Mouse (Mus musculus): ENCODE results near the gene Kcnq1.

Gene Kcnq1

DNA sequence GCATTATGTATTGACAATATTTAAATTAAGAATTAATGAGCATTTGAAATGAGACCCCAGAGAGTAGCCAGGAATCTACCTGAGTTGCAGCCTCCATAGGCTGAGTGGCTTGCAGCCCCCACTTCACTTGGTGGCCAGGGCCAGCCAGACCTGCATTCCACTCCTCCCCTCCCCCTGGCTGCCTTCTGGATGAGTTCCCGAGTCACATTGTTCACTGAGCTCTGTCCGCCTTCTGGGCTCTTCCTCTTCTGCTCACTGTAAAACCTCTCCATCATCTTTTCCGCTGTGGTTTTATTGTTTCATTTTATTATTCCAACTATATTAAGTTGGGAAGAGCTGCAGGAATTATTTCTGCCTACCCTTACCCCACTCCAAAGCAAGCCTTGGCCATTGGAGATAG lies 204.1 kb downstream of the Kcnq1 start:
- Histone ChIP-seq H3K9me3 (ENCODE audit: low read length) (peaks cover 6% of the 10 kb centered on the region; the same call in 1 of the 2 replicates), H3K27me3 (ENCODE audit: insufficient read depth, low read length) (peaks cover 92% of the 10 kb centered on the region), H3K4me1 (replicated peaks; ENCODE audit: low read depth, low read length) (no peaks in the 10 kb centered on the region; the same call in 1 of the 2 replicates), H3K36me3 (ENCODE audit: insufficient read depth, low read length) (no peaks in the 10 kb centered on the region), H3K4me3 (replicated peaks; ENCODE audit: low read length) (no peak overlapping the region)
- no peak for TF ChIP-seq NANOG (IDR thresholded peaks at IDR 0.05; ENCODE audit: borderline replicate concordance, low read length)
- TF ChIP-seq CTCF (conservative IDR thresholded peaks at IDR 0.05; ENCODE audit: low read length) = no peak
- TF ChIP-seq POU5F1 (IDR thresholded peaks at IDR 0.05; ENCODE audit: borderline replicate concordance, low read length) = no peak

DNA sequence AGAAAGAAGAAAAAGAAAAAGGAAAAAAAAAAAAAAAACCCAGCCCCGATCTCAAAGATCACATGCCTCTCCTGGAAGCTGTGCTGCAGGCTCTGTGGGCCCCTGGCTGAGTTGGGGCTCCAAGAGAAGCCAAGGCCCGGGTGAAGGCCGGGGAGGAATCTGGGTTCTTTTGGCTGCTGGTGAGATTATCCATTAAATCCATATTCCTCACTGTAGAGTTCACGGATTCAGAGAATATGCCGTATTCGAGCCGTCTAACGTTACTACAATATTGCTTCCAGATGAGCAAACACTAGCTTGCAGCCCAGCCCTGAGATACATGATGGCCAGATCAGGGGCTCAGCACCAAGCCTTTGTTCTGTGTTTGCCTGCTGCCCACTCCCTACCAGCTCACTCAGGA lies 204.7 kb downstream of the Kcnq1 start:
- Histone ChIP-seq H3K4me1 (replicated peaks; ENCODE audit: low read depth, low read length) (no peaks in the 10 kb centered on the region; the same call in 1 of the 2 replicates), H3K9me3 (ENCODE audit: low read length) (peaks cover 6% of the 10 kb centered on the region; the same call in 1 of the 2 replicates), H3K4me3 (replicated peaks; ENCODE audit: low read length) (no peak overlapping the region), H3K27me3 (ENCODE audit: insufficient read depth, low read length) (peaks cover 91% of the 10 kb centered on the region), H3K36me3 (ENCODE audit: insufficient read depth, low read length) (no peaks in the 10 kb centered on the region)
- TF ChIP-seq POU5F1 (IDR thresholded peaks at IDR 0.05; ENCODE audit: borderline replicate concordance, low read length) (no peak), CTCF (conservative IDR thresholded peaks at IDR 0.05; ENCODE audit: low read length) (no peak), NANOG (IDR thresholded peaks at IDR 0.05; ENCODE audit: borderline replicate concordance, low read length) (no peak)

DNA sequence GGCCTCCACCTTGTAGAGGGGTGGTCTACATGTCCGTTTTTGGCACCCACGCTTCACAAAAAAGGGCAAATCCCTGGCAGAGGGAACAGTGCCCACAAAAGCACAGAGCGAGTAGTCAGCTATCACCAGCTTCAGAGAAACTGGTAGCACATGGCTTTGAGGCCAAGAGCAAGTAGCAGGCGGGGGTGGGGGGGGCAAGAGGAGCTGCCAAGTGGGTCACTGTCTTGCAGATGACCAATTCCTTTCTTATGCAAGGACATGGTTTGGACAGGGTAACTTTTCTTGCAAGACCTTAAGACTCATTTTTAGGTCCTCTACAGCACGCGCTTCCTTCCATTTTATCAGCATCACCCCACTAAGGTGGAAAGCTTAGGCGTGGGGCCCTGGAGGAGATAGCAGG lies 205.3 kb downstream of the Kcnq1 start:
- no peak for TF ChIP-seq POU5F1 (IDR thresholded peaks at IDR 0.05; ENCODE audit: borderline replicate concordance, low read length)
- no peak for TF ChIP-seq NANOG (IDR thresholded peaks at IDR 0.05; ENCODE audit: borderline replicate concordance, low read length)
- TF ChIP-seq CTCF (conservative IDR thresholded peaks at IDR 0.05; ENCODE audit: low read length) = no peak
- H3K9me3 ChIP-seq (ENCODE audit: low read length) = peaks cover 6% of the 10 kb centered on the region; the same call in 1 of the 2 replicates
- no peaks in the 10 kb centered on the region for H3K4me1 ChIP-seq (replicated peaks; ENCODE audit: low read depth, low read length)
- no peak overlapping the region for H3K4me3 ChIP-seq (replicated peaks; ENCODE audit: low read length)
- H3K27me3 ChIP-seq (ENCODE audit: insufficient read depth, low read length) = peaks cover 90% of the 10 kb centered on the region
- no peaks in the 10 kb centered on the region for H3K36me3 ChIP-seq (ENCODE audit: insufficient read depth, low read length)

DNA sequence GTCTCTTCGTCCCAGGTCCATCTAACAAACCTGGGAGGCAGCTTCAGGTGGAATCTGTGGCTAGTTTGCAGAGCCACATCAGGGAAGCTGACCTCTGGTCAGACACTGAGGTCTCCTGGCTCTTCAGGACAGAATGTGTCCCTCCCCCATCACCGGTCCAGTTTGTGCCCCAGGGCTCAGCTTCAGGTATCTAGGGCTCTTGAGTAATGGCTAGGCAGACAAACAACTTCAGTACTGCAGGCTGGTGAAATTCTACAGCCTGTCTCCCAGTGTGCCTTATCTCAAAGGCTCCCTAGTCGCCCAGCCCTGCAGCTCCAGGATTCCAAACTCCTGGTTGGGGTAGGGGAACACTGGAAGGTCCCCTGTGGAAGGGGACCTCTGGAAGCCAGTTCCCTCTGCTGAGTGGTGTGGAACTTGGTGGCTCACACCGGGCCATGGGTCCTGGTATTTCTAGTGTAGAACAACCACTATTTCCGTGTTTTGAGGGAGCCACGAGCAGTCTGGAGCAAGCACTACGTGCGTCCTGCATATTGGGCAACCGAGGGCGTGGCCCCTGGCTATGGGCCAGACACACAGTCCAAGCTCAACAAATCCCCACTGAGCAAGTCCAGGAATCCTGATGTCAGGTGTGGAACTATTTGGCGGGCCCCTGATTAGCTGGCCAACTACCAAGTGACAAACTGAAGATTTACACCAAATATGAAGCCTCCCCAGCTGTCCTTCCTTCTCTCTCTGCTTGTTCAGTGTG lies 207.6 kb downstream of the Kcnq1 start:
- peaks cover 6% of the 10 kb centered on the region; the same call in 1 of the 2 replicates for H3K9me3 ChIP-seq (ENCODE audit: low read length)
- H3K4me1 ChIP-seq (replicated peaks; ENCODE audit: low read depth, low read length) = no peaks in the 10 kb centered on the region
- TF ChIP-seq CTCF (conservative IDR thresholded peaks at IDR 0.05; ENCODE audit: low read length) (no peak), NANOG (IDR thresholded peaks at IDR 0.05; ENCODE audit: borderline replicate concordance, low read length) (no peak), POU5F1 (IDR thresholded peaks at IDR 0.05; ENCODE audit: borderline replicate concordance, low read length) (no peak)
- no peaks in the 10 kb centered on the region for H3K36me3 ChIP-seq (ENCODE audit: insufficient read depth, low read length)
- peaks cover 94% of the 10 kb centered on the region for H3K27me3 ChIP-seq (ENCODE audit: insufficient read depth, low read length)
- H3K4me3 ChIP-seq (replicated peaks; ENCODE audit: low read length) = no peak overlapping the region

DNA sequence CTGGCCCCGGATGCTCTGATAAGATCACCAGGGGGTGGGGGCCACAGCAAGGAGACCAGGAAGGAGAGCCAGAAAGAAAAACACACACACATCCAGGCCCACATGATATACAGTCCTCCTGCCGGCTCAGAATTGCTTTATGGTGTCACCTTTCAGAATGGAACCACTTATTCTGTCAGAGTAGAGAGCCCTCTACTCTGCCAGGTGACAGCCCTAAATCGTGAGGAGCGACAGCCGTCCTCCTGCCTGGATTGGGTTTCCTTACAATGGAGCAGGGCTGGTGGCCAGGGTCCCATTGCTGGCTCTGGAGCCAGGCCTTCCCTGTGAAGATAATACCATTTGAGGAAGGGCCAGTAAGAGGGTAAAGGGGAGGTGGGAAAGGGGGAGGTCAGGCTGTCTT lies 212.3 kb downstream of the Kcnq1 start:
- H3K27me3 ChIP-seq (ENCODE audit: insufficient read depth, low read length) = peaks cover 93% of the 10 kb centered on the region
- H3K4me1 ChIP-seq (replicated peaks; ENCODE audit: low read depth, low read length) = no peaks in the 10 kb centered on the region
- H3K4me3 ChIP-seq (replicated peaks; ENCODE audit: low read length) = no peak overlapping the region
- no peak for TF ChIP-seq NANOG (IDR thresholded peaks at IDR 0.05; ENCODE audit: borderline replicate concordance, low read length)
- no peak for TF ChIP-seq POU5F1 (IDR thresholded peaks at IDR 0.05; ENCODE audit: borderline replicate concordance, low read length)
- no peak for TF ChIP-seq CTCF (conservative IDR thresholded peaks at IDR 0.05; ENCODE audit: low read length)
- H3K36me3 ChIP-seq (ENCODE audit: insufficient read depth, low read length) = no peaks in the 10 kb centered on the region
- H3K9me3 ChIP-seq (ENCODE audit: low read length) = peaks cover 4% of the 10 kb centered on the region; the same call in 1 of the 2 replicates

DNA sequence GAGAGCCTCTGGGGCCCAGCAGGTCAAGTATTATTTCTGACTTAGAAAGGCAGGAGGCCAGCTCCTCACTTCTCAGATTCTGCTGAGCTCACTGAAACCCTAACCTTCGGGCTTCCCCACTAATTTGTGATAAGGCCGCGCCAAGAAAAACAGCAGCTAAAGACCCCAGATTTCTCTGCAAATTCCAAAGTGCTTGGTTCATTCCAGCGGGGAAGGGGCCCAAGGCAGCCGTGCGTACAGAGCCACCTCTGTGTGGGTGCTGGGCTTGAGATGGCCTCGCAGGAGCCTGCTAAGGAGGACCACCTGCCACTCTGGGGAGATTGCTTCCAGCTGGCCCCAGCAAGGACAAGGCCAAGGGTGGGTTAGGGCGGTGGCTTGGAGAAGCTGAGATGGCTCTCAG lies 214.2 kb downstream of the Kcnq1 start:
- TF ChIP-seq CTCF (conservative IDR thresholded peaks at IDR 0.05; ENCODE audit: low read length) (no peak), NANOG (IDR thresholded peaks at IDR 0.05; ENCODE audit: borderline replicate concordance, low read length) (no peak), POU5F1 (IDR thresholded peaks at IDR 0.05; ENCODE audit: borderline replicate concordance, low read length) (no peak)
- peaks cover 93% of the 10 kb centered on the region for H3K27me3 ChIP-seq (ENCODE audit: insufficient read depth, low read length)
- H3K4me1 ChIP-seq (replicated peaks; ENCODE audit: low read depth, low read length) = no peaks in the 10 kb centered on the region
- H3K9me3 ChIP-seq (ENCODE audit: low read length) = peaks cover 5% of the 10 kb centered on the region; the same call in 1 of the 2 replicates
- H3K4me3 ChIP-seq (replicated peaks; ENCODE audit: low read length) = no peak overlapping the region
- H3K36me3 ChIP-seq (ENCODE audit: insufficient read depth, low read length) = no peaks in the 10 kb centered on the region

DNA sequence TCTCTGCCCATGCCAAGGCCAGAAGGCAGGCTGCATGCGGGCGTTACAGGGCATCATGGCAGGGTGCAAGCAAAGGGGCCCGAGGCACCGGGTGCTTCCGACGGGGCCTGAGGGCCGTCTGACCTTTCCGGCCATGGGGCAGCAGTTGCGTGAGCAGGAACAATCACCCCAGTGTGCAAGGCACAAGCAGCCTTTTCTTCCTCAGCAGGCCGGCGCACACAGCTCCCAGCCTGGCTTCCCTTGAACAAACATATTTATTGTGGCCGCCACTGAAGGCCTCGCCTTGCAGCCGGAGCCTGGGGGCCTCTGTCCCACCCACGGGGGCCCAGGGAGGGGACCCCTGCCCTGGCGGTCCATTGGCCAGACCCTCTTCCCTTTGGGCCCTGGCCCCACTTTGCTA lies 218.9 kb downstream of the Kcnq1 start:
- Histone ChIP-seq H3K4me3 (replicated peaks; ENCODE audit: low read length) (peak overlapping the region; percentile 60), H3K4me1 (replicated peaks; ENCODE audit: low read depth, low read length) (no peaks in the 10 kb centered on the region), H3K27me3 (ENCODE audit: insufficient read depth, low read length) (peaks cover 98% of the 10 kb centered on the region), H3K36me3 (ENCODE audit: insufficient read depth, low read length) (no peaks in the 10 kb centered on the region), H3K9me3 (ENCODE audit: low read length) (peaks cover 18% of the 10 kb centered on the region; the same call in 1 of the 2 replicates)
- no peak for TF ChIP-seq NANOG (IDR thresholded peaks at IDR 0.05; ENCODE audit: borderline replicate concordance, low read length)
- no peak for TF ChIP-seq POU5F1 (IDR thresholded peaks at IDR 0.05; ENCODE audit: borderline replicate concordance, low read length)
- TF ChIP-seq CTCF (conservative IDR thresholded peaks at IDR 0.05; ENCODE audit: low read length) = no peak

DNA sequence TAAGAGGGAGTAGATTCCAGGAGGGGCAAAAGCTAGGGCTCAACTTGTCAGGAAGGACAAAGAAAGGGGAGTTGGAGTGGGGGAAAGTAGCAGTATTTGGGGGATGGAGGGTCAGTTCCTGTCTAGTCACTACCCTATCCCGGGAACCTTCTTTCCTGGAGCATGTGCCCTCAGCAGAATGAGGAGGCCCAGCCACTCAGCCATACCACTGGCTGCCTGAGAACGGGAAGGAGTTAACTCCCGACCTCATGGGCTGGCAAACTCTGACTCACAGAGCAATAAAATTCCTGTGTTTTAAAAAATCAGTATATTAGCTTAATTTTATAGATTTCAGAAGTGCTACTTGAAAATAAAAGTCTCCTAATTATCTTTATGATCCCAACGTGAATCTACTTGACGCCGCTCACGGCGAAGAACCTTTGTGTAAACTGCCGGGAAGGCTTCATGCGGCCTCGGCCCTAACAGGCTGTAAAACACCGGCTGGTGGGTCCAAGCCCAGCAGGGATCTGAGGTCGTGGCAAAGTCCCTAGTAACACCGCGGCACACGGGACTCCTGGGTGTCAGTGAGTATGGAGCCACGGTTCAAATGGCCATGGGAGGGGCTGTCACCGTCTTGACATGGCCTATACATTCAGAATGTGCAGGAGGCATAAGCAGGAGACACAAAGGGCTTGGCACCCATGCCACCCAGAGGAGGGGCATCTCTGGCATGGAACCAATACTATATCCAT lies 222.2 kb downstream of the Kcnq1 start:
- H3K4me3 ChIP-seq (replicated peaks; ENCODE audit: low read length) = no peak overlapping the region
- peaks cover 21% of the 10 kb centered on the region; the same call in 1 of the 2 replicates for H3K9me3 ChIP-seq (ENCODE audit: low read length)
- TF ChIP-seq POU5F1 (IDR thresholded peaks at IDR 0.05; ENCODE audit: borderline replicate concordance, low read length) (no peak), NANOG (IDR thresholded peaks at IDR 0.05; ENCODE audit: borderline replicate concordance, low read length) (no peak), CTCF (conservative IDR thresholded peaks at IDR 0.05; ENCODE audit: low read length) (no peak)
- no peaks in the 10 kb centered on the region for H3K36me3 ChIP-seq (ENCODE audit: insufficient read depth, low read length)
- H3K4me1 ChIP-seq (replicated peaks; ENCODE audit: low read depth, low read length) = no peaks in the 10 kb centered on the region
- peaks cover 98% of the 10 kb centered on the region for H3K27me3 ChIP-seq (ENCODE audit: insufficient read depth, low read length)
